Mouse (Mus musculus): ENCODE results near the gene Pbx3.

DNA sequence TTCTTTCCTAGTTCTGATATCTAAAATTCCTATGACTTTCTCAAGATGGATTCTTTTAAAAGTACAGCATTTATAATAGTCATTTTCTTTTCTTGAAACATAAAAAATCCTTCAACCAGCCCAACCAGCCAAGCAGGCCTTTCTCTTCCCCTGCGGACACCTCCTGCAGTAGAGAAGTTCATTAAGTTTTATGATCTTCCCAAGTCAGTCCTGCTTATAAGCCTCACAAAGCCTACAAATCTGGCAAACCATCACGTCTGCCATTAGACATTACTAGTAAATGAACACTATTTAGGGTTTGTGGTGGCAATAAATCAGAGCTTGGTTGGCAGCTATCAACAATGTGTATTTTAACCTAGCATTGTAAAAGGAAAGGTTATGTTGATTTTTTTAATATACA lies 5.9 kb downstream of the Pbx3 start:
- TF ChIP-seq POLR2A (IDR thresholded peaks at IDR 0.05; ENCODE audit: borderline replicate concordance, control insufficient read depth, low read depth, low read length) (no peak), CTCF (IDR thresholded peaks at IDR 0.05; ENCODE audit: control insufficient read depth, insufficient read depth, low read length) (no peak)

Measured in bone marrow, adult 2 months (tissue).